Mouse (Mus musculus) heart, embryonic 14.5 days (tissue): Measurements from ENCODE around the gene Npas3. TPM values are rescaled to one million over a fixed set of nuclear protein-coding genes. Genes with fewer than 3 reads are reported as not detected.

Experiments
- ATAC-seq: fragments of 200-750 bp; cut with Nextera tagmentation; 2 replicates; pipeline ENCODE4 v1.8.0; 2017; ENCODE audit warnings: low read depth, moderate TSS enrichment; ENCODE audit not compliant: insufficient number of reproducible peaks, insufficient read depth, low FRiP score
- H3K27ac ChIP-seq, 2 experiments: fragments of 200-500 bp in 1 of 2; fragments of 300-500 bp in 1 of 2; sonication (generic) in 1 of 2; replicated peaks in 1 of 2; 2 replicates each; pipeline ENCODE4 v1.5.1; 2012 to 2014; ENCODE audit warnings: low read depth in 2 of 2, low read length in 2 of 2, control low read depth in 1 of 2, mild to moderate bottlenecking in 1 of 2, mixed read lengths in 1 of 2; ENCODE audit not compliant: control insufficient read depth in 1 of 2, insufficient read depth in 1 of 2
- H3K27me3 ChIP-seq: fragments of 300-500 bp; sonication (generic); 2 replicates; pipeline ENCODE4 v1.6.1; 2014; ENCODE audit warnings: mild to moderate bottlenecking, low read length, control low read depth; ENCODE audit not compliant: control insufficient read depth, insufficient read depth
- H3K36me3 ChIP-seq: fragments of 300-500 bp; sonication (generic); 2 replicates; pipeline ENCODE4 v1.6.1; 2014; ENCODE audit warnings: mild to moderate bottlenecking, control low read depth, low read length, mixed read lengths; ENCODE audit not compliant: control insufficient read depth, insufficient read depth
- H3K4me1 ChIP-seq, 2 experiments: fragments of 200-500 bp in 1 of 2; fragments of 300-500 bp in 1 of 2; sonication (generic) in 1 of 2; 2 replicates each; pipeline ENCODE4 v1.6.1; 2012 to 2014; ENCODE audit warnings: low read length in 2 of 2, control low read depth in 1 of 2, mixed read lengths in 1 of 2; ENCODE audit not compliant: control insufficient read depth in 2 of 2, insufficient read depth in 2 of 2
- H3K4me2 ChIP-seq: fragments of 300-500 bp; sonication (generic); 2 replicates; pipeline ENCODE4 v1.6.1; 2014; ENCODE audit warnings: mild to moderate bottlenecking, low read length
- H3K4me3 ChIP-seq, 2 experiments: fragments of 200-500 bp in 1 of 2; fragments of 300-500 bp in 1 of 2; sonication (generic) in 1 of 2; 2 replicates each; pipeline ENCODE4 v1.5.1; 2012 to 2014; ENCODE audit warnings: low read length in 2 of 2, mild to moderate bottlenecking in 2 of 2, control low read depth in 1 of 2, low read depth in 1 of 2, moderate library complexity in 1 of 2; ENCODE audit not compliant: control insufficient read depth in 1 of 2, insufficient read depth in 1 of 2
- H3K9ac ChIP-seq: fragments of 300-500 bp; sonication (generic); 2 replicates; pipeline ENCODE4 v1.6.1; 2014; ENCODE audit warnings: mild to moderate bottlenecking, low read length
- H3K9me3 ChIP-seq: fragments of 300-500 bp; sonication (generic); 2 replicates; pipeline ENCODE4 v1.6.1; 2016; ENCODE audit warnings: low read length, control low read depth; ENCODE audit not compliant: control insufficient read depth
- WGBS: fragments of 180-500 bp; shearing (Covaris S2); extraction: QIAGEN DNeasy Blood & Tissue Kit; methylation state at CpG from one replicate; pipeline ENCODE4 v1.1.7; 2014; 5-methylcytosine and 5-hydroxymethylcytosine counted together
- polyA plus RNA-seq: library from polyadenylated mRNA; unstranded; fragments of >200 nt; fragmentation: Nextera tagmentation; extraction: Ambion mirVana; gene quantifications from 2 replicates; pipeline ENCODE4 v1.2.1, GENCODE M21; 2014

Npas3 gene
- polyA plus RNA-seq = 1.3 and 3.9 TPM in 2 replicates

GRCm38 (mm10) chr12:53248101-53248727, at the start of gene Npas3:
Gene Npas3, plus strand, starts transcription at chr12:53248677.
- peaks cover 71% of the 10 kb centered on the region for H3K27me3 ChIP-seq
- H3K9me3 ChIP-seq = no peaks in the 10 kb centered on the region
- H3K27ac ChIP-seq = no peak within 1 kb of the TSS
- H3K4me3 ChIP-seq = peak within 1 kb of the TSS; percentile 50 to 58
- no peak for ATAC-seq
- H3K9ac ChIP-seq = peak within 1 kb of the TSS; percentile 60
- H3K4me2 ChIP-seq = peak within 1 kb of the TSS; percentile 96
- no peaks in the 10 kb centered on the region for H3K36me3 ChIP-seq
- WGBS = 1% methylated on average over 52 of the region's 62 CpGs
- H3K4me1 ChIP-seq = peaks cover 10 to 21% of the 10 kb centered on the region in 2 experiments

- Histone ChIP-seq H3K36me3 (no peaks in the 10 kb centered on the region), H3K4me1 (no peaks in the 10 kb centered on the region), H3K27ac (no peak overlapping the region), H3K4me2 (no peak overlapping the region), H3K4me3 (no peak overlapping the region), H3K9me3 (no peaks in the 10 kb centered on the region), H3K9ac (no peak overlapping the region), H3K27me3 (no peaks in the 10 kb centered on the region)
- 80% methylated on average over 15 of the region's 15 CpGs for WGBS
- no peak for ATAC-seq
Measured at GRCm38 (mm10) chr12:53217141-53217540, 31.3 kb upstream of the Npas3 start.

GRCm38 (mm10) chr12:53222742-53223141, 25.7 kb upstream of the Npas3 start:
- 61% methylated on average over 4 of the region's 4 CpGs for WGBS
- H3K9me3 ChIP-seq = no peaks in the 10 kb centered on the region
- no peaks in the 10 kb centered on the region for H3K27me3 ChIP-seq
- no peak overlapping the region for H3K4me2 ChIP-seq
- no peak overlapping the region for H3K27ac ChIP-seq
- H3K4me3 ChIP-seq = no peak overlapping the region
- no peaks in the 10 kb centered on the region for H3K36me3 ChIP-seq
- no peak for ATAC-seq
- H3K9ac ChIP-seq = no peak overlapping the region
- no peaks in the 10 kb centered on the region for H3K4me1 ChIP-seq

DNA sequence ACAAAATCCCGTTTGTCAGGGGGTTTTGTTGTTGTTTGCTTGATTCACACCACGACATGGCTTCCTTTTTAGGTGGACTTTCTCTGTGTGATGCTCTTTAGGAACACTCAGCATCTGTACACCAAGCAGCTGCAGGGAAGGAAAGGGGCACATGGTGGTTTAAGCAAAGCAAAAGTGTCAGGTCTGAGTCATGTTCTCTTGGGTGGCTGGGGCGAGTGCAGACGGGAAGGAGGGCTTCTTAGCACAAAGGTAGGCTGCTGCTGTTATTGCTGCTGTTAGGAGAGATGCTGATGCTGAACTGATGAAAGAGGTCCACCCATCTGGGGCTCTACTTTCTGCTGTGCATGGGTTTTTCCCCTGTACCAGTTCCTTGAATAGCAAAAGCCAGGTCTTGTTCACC, 21.1 kb upstream of the Npas3 start:
- Histone ChIP-seq H3K9me3 (no peaks in the 10 kb centered on the region), H3K4me1 (no peaks in the 10 kb centered on the region), H3K36me3 (no peaks in the 10 kb centered on the region), H3K9ac (no peak overlapping the region), H3K4me2 (no peak overlapping the region), H3K27me3 (no peaks in the 10 kb centered on the region), H3K4me3 (no peak overlapping the region), H3K27ac (no peak overlapping the region)
- no peak for ATAC-seq
- 41% methylated on average over 4 of the region's 4 CpGs for WGBS

- Histone ChIP-seq H3K27me3 (no peaks in the 10 kb centered on the region), H3K4me3 (no peak overlapping the region), H3K36me3 (no peaks in the 10 kb centered on the region), H3K9me3 (no peaks in the 10 kb centered on the region), H3K4me2 (no peak overlapping the region), H3K27ac (no peak overlapping the region), H3K9ac (no peak overlapping the region), H3K4me1 (no peaks in the 10 kb centered on the region)
- no peak for ATAC-seq
- 64% methylated on average over 2 of the region's 2 CpGs for WGBS
Measured at GRCm38 (mm10) chr12:53229419-53229818, 19.1 kb upstream of the Npas3 start.

DNA sequence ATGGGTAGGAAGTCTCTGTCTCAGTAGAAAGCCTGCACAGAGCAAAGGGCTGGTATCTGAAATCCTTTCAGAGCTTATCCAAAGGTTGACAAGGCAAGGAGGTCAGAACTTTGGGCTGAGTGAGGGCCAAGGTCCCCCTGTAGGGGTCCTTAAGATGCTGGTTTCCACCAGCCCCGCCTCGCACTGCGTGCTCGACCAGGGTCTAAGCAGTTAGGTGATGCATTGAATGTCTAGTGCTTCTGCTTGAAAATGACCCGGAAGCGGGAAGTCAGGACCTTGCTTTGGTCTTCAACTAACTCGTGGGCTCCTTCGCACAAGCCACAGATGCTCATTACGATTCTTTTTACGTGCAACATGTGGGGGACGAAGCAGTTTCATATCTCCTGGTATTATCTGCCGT, 2.3 kb upstream of the Npas3 start:
- ATAC-seq = no peak
- Histone ChIP-seq H3K9ac (no peak overlapping the region), H3K36me3 (no peaks in the 10 kb centered on the region), H3K4me2 (peak overlapping the region; percentile 96), H3K4me1 (peaks cover 6 to 17% of the 10 kb centered on the region in 2 experiments; a peak in 3 of 4 replicates), H3K4me3 (peak overlapping the region; percentile 36 to 58), H3K9me3 (no peaks in the 10 kb centered on the region), H3K27me3 (peaks cover 78% of the 10 kb centered on the region), H3K27ac (no peak overlapping the region)
- 2% methylated on average over 12 of the region's 12 CpGs for WGBS

DNA sequence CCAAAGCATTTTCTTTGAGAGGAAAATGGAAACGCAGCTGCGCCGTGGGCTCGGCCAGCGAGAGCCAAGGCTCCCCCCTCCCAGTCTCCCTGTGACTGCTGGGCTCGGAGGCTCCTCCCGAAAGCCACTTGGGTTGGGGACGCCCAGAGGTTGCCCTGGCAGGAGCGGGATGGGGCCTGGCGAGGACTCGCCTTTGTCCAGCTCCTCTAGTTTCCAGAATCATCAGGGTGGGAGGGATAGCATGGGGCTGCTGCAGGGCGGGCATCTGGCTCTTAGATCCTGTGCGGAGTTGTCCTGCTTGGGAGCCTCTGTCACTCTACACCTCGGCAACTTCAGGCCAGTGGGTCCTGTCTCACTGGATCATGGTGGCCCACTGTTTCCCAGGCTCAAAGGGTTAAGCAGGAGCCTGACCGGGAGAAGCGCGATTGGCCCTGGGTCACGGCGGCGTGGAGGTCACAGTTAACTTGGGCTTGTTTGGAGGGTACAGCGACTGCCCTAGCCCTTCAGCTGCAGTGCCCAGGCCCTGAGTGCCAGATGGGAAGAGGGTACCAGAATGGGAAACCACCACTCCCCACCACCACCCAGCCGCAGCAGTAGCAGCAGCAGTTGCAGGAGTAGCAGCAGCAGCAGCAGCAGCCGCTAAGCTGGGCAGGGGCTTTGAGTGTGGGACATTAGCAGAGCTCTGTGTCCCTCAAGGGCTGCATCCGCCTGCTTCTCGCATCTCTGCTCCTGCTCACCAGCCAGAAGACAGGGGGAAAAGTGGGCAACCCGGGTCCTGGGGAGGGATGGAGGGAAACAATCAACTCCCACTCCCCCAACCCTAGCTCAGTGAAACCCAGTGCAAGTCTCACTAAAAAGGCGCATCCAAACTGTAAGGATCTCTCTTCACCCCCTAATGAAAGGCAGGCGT, 1.6 kb upstream of the Npas3 start:
- Histone ChIP-seq H3K4me1 (peaks cover 9 to 21% of the 10 kb centered on the region in 2 experiments), H3K36me3 (no peaks in the 10 kb centered on the region), H3K4me2 (peak overlapping the region; percentile 96), H3K27me3 (peaks cover 78% of the 10 kb centered on the region), H3K27ac (no peak overlapping the region), H3K9ac (0 out of 2 replicates have a peak overlapping the region, but pooled peaks have one; percentile 25), H3K4me3 (peak overlapping the region; percentile 36 to 58), H3K9me3 (no peaks in the 10 kb centered on the region)
- 2% methylated on average over 28 of the region's 28 CpGs for WGBS
- no peak; the same call in 1 of the 2 replicates for ATAC-seq
